Mouse (Mus musculus): Measurements from ENCODE around the gene Gm10309.

Gm10309 gene

GRCm38 (mm10) chr17:86505183-86505631 lies at the start of gene Gm10309:
Gene Gm10309 (minus strand): TSS chr17:86505232.
- peak; percentile 66 for DNase-seq

DNA sequence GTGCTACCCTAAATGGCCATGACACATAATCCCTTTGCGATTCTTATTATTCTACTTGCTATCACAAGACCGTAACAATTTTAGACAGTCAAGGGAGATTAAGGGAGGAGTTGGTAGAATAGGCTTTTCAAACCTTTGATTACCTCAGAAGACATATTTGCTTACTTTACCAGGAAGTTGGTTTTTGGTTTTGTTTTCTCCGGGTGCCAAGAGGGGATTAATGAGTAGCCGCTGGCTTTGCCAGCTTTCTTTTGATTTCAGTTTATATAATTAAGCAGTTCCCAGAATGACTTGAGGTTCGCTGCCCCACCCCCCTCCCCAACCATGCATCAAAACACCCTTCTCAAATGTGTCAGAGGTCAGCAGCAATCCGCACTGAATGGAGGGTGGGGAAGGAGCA lies 47.0 kb upstream of the Gm10309 start:
- DNase-seq = peak; percentile 33

DNA sequence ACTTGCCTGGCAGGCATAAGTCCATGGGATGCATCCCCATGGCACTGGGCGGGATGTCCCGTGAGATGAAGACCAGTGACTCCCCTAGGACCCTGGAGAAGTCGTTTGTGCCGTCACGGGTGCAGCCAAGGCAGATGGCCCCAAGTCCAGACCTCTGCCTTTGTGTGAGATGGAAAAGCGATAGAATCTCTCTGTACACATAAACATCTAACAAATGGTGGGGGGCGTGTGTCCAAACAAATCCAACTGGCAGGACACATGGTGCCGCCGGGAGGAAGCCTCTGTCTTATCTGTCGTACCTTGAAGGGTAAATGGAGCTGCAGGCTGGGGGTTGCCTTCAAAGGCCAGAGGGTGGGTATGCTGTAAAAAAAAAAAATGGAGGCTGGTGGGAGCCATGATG lies 46.5 kb upstream of the Gm10309 start:
- peak; percentile 62 for DNase-seq

- DNase-seq = peak; percentile 79
Measured at GRCm38 (mm10) chr17:86549128-86549527, 44.1 kb upstream of the Gm10309 start.

DNA sequence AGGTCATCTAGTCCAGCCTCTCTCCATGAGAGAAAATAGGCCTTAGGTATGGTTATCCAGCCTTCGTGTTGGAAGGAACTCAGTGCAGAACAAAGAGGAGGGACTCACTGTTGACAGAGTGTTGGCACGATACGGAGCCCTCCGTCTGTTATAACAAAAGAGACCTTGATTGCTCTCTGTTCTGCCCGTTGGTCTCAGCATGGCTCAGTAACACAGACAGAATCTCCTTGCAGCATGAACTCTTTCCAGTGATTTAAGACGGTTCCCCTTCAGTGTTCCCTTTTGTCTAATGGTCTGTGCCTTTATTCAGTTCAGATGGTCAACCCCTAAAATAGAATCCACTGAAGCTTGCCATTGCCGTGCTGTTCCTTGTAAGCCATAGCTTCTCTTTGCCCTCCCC lies 41.5 kb upstream of the Gm10309 start:
- peak; percentile 32 for DNase-seq

DNA sequence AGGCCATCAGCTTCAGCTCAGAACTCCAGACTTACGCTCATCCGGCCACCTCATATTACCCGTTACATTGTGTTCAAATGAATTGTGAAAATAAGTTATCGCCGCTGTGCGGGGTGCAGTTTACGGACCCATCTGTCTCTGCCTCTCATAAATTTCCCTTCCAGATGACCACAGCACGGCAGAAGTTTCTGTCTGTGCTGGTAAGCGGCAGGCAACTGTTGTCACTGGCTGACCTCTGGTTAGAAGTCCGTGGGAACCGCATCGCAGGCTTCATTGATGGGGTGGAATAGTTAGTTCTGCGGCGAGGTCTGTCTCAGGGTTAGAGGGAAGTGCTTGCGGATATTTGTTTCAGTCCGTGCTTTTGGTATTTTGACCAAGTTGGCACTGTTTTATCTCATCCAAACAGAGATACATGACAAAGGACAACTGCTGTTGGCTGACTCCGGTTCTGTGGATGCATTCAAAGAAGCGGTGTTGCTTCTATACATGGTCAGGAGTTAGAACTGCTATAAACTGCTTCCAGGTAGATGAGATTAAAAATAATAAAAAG lies 34.9 kb upstream of the Gm10309 start:
- no peak for DNase-seq

DNA sequence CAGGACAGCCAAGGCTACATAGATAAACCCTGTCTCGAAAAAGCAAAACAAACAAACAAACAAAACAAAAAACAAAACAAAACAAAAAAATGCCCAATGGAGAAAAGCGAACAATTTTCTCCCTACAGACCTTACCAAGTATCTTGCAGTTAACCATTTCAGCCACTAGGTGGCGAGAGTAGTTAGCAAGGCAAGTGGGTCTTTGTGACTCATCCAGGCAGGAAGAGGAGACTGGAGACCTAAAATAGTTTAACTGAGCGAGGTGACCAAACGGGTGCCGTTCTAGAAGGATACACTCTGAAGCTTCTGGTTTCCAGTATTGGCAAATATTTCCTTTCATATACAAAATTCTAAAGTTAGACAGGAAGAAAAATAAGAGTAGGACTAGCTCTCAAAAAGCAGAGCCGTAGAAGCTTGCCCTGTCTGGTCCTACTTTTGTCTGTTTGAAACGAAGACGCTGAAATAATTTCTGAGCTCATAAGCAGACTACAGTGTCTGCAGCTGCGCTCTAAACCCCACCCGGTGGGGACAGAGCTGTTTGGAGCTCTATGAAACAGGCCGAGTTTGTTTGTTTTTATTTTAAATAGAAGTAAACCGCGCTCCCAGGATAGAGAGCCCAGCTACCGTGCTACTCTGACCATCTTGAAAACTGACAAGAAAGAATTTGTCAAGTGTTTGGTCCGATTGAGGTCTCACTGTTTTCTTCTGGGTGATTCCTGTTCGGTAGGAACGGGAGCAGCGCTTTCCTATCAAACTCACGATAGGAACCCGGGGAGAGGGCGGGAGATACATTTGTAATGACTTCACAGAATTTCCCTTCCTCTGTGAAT lies 31.0 kb upstream of the Gm10309 start:
- peak; percentile 93 for DNase-seq

GRCm38 (mm10) chr17:86535096-86535495 lies 30.1 kb upstream of the Gm10309 start:
- peak; percentile 51 for DNase-seq

DNA sequence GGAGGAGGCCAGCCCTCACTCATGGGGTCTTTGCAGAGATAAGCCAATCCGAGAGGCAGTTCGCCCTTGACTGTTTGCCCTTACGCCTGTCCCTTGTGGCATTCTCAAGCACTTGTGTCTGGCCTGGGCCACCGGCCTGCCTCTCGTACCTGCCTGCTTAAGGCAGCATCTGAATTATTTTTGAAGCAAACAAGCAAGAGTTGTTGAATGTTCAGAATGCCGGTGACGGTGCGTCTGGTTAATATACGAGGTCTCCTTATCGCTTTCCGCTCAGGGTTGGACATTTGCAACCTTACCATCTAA lies 28.5 kb upstream of the Gm10309 start:
- no peak for DNase-seq

DNA sequence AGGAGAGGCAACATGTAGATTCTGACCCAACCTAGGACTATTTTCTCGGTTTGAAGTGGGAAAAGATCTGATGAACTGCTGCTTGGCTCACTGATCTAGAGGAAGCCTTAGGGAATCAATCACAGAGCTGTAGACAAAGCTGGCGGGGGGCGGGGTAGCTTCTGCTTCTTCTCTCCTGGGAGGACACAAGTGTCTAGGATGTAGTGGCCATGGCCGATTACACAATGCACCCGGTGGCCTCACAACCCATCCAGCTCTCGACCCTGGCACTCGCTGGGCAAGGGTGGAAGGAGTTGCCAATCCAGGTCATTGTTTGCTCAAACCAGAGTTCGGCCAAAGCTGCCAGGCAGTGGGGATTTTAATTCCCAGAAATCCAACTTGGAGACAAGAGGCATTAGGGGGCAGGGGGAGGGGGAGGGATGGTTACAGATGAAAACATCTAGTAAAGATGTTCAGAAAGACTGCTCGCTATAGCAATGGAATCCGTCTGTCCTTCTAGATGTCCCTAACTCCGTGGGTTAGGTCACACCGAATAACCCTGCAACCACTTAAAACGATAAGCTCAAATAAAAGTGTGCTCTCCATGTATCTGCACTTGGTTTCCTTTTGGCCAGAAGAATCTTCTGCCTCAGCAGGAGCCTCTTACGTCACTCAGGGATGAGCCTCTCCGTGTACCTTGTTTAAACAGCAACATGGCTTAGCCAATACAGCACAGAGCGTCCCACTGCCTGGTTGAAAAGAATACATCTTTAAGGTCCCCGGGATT lies 27.9 kb upstream of the Gm10309 start:
- DNase-seq = peak; percentile 58

GRCm38 (mm10) chr17:86531231-86531630 lies 26.2 kb upstream of the Gm10309 start:
- no peak for DNase-seq

DNA sequence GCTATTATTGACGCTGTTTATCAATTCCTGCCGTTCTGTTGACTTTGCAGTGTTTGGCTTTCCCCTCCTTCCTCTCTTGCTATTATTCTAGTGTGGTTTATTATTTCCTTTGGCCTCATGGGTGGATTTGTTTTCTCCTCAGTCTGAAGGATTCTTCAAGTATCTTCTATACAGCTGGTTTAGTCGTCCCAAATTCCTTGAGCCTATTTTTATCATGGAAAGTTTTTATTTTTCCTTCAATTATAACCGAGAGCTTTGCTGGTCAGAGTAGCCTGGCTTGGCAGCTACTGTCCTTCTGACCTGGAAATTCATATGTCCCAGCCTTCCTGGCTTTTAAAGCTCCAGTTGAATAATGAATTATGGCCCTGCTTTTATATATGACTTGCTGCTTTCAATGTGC lies 24.4 kb upstream of the Gm10309 start:
- DNase-seq = no peak

GRCm38 (mm10) chr17:86529003-86529402 lies 24.0 kb upstream of the Gm10309 start:
- DNase-seq = no peak

DNA sequence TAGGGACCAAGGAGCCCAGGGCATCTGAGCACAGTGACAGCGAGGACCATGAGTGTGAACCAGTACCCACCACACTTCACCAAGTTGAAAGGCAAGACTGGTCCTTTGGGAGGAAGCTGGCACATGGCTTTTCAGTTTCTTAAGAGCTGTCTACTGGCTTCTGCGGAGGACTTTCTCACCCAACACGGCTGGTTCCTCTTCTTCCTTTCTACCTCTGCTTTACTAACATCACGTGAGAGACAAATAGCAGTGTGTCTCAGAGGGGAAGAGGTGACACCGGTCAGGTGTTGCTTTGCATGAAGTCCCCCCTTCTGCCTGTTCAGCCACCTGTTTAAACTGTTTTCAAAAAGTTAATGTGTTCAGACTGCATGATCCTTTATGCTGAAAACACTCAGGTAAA lies 22.3 kb upstream of the Gm10309 start:
- no peak for DNase-seq

DNA sequence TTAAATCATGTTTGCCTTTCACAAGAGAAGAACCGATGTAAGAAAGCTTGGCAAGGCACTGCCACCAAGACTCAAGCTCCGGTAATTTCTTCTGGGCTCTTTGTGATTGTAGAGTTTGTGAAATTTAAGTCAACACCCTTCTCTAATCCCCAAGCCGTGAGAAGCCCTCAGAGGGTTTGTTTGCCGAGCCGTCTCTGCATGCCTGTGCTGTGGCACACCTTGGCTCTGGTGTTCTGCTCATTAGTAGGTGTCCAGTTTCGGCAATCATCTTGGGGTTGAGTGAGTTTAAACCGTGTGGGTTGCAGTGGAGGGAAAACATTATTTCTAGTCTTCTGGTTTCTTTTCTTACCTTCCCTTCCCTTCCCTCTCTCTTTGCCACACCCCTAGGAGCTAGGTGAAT lies 21.0 kb upstream of the Gm10309 start:
- DNase-seq = no peak

DNA sequence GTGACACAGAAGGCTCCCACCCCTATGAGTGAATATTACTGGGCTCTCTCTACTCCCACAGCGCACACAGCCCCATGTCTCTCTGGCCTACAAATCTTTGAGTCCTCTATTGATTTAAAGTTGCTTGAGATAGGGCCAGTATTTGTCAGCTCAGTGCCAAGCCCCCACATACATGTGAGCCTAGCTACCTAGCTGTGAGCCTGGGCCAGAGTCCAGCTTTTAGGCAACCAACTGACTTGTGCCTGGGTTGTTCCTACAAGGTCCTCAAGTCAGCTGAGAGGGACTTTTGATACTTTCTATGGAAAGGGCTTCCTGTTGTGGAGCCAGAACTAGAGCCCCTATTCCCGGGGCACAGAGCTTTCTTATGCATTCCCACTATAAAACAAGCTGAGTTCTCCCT lies 20.0 kb upstream of the Gm10309 start:
- DNase-seq = no peak

DNA sequence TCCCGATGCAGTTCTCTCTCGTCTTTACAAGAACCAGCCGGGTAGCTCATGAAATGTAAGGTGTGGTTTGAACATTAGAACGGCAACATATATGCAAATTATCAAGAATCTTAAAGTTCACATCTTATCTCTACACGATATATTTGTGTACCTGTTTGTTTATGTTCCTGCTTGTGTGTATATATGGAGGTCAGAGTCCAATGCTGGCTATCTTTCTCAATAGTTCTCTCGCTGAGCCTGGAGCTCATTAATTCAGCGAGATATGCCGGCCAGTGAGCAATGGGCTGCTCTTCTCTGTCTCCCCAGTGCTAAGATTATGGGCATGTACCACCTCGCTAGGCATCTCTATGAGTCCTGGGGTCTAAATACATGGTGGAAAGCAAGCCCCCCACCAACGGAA lies 18.8 kb upstream of the Gm10309 start:
- DNase-seq = no peak

DNA sequence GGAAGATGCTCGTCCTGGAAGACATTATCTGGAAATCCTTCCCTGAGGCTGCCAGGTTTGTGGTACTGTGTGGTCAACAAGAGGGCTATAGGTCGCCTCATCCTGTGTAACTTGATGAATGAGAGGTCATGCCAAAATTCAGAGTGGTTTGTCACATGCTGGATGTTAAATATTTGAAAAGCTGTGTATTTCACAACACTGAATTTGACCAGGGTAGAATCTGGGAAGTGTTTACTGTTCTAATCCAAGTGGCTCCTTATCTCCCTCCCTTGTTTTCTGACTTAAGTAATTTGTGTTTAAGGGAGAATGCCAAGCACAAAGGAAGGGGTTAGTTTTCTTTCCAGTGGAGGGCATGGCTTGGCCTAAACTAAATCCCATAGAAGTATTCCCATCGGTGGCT lies 18.3 kb upstream of the Gm10309 start:
- no peak for DNase-seq

DNA sequence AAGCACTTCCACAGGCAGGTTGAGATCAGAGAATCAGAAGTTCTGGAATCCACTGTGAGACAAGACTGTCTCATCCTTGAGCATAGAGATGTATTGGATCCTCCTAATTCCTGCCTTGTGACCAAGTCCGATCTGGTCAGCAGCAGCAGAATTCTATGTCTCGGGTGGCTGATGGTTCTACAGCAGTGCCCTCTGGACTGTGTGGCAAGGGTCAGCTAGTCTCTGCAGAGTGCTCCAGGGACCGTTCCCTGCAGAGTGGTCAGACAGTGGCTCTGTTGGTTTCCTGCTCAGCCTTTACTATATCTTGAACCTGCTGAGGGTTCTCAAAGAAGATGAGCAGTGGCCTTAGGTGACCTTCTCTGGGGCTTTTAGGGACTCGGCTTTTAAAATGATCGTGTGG lies 17.6 kb upstream of the Gm10309 start:
- DNase-seq = no peak

- no peak for DNase-seq
Measured at GRCm38 (mm10) chr17:86521252-86521651, 16.2 kb upstream of the Gm10309 start.

DNA sequence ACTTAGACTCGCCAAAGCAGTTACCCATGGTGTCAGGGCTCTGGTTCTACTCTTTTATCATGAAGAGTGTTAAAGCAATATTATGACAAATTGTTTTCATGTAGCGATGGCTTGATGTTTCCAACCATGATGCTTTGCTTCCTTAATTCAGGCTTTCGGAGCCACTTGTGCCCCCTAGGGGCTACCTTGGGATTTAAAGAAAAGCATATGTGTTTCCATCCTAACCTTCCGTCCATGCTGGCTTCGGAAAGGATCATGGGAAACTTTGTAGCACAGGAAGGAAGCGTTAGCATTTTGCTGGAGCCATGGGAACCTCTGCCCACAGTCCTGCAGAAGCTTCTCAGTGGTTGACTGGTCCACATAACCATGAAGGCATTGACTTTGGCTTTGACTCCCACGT lies 13.6 kb upstream of the Gm10309 start:
- DNase-seq = peak; percentile 32

DNA sequence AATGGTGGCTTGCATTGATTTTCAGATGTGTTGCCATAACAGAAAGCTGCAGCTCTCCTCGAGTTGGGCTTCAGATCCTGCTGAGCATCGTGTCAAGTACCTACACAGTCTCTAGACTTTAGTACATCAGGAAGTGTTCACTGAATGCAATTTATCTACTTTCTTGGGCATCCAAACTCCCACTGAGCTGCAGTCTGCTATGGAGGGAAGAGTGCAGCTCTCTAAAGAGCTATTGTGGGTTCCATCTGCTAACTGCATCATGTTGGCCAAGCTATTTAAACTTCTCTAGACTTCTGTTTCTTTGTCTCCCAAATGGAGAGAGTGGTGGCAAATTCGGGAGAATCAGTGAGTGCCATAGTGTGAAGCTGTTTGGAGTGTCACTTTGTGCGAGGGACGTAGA lies 11.6 kb upstream of the Gm10309 start:
- no peak for DNase-seq

DNA sequence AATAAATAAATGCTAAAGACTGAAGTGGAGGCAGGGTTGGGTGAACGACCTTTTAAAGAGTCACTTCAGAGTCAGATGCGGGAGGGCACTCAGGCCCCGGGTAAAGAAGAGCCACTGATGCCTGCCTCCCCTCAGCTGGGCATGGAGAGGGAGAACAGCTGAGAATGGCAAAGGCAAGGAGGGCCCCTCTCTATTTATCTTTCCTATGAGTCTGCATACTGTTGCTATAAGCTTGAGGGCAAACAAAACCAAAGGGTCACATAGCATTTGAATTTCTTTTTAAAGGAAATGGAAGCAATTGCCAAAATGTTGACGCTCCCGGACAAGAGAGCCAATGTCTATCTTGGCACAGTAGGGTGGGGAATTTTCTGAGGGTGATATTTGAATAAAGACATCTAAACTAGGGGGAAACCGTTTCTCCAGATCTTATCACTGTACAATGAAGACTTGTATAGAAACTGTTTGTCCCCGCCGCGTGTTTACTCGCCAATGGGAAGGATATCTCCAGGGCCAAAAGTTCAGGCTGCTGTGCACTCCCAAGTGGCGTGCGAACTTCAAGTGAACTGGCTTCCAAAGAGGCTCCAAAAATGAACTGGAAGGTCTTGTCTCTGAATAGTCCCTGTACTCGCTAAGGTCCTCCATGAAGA lies 10.1 kb upstream of the Gm10309 start:
- DNase-seq = peak; percentile 64

DNA sequence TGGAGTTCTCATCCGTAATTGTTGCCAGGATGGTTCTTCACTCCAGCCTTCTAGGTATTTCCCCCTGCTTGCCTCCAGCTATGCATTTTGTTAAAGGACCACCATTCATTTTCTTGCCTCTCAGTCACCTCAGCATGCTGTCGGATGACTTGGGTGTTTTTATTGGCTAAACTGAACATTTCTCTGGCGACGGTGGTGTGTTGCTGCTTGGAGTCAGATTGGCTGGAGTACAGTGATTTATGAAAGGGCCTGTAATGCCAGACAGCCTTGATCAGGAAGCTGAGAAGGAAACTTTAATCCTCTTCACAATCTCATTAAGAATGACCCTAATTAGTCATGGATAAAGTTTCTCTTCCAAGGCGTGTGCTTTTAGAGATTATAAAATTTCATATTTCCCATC lies 4.8 kb upstream of the Gm10309 start:
- peak; percentile 21 for DNase-seq

Measured in lung, postnatal 10 days (tissue).